Mouse (Mus musculus) hindbrain, embryonic 16.5 days (tissue): ENCODE data around the gene Phf23. TPM values are rescaled to one million over a fixed set of nuclear protein-coding genes. Genes with fewer than 3 reads are reported as not detected.

Experiments
- ATAC-seq: fragments of 200-750 bp; cut with Nextera tagmentation; 2 replicates; pipeline ENCODE4 v1.8.0; 2017; ENCODE audit warnings: moderate TSS enrichment, moderate library complexity
- H3K27ac ChIP-seq: fragments of 300-500 bp; sonication (generic); 2 replicates; pipeline ENCODE4 v1.5.1; 2014; ENCODE audit warnings: low read depth, mild to moderate bottlenecking, control low read depth, low read length, moderate library complexity
- H3K27me3 ChIP-seq: fragments of 300-500 bp; sonication (generic); replicated peaks from 2 replicates; pipeline ENCODE4 v1.6.1; 2014; ENCODE audit warnings: low read length; ENCODE audit not compliant: control insufficient read depth, insufficient read depth
- H3K36me3 ChIP-seq: fragments of 300-500 bp; sonication (generic); 2 replicates; pipeline ENCODE4 v1.6.1; 2014; ENCODE audit warnings: mild to moderate bottlenecking, low read length, moderate library complexity, mixed read lengths; ENCODE audit not compliant: control insufficient read depth, insufficient read depth
- H3K4me1 ChIP-seq: fragments of 300-500 bp; sonication (generic); 2 replicates; pipeline ENCODE4 v1.6.1; 2014; ENCODE audit warnings: low read depth, low read length; ENCODE audit not compliant: control insufficient read depth, insufficient read depth
- H3K4me2 ChIP-seq: fragments of 300-500 bp; sonication (generic); 2 replicates; pipeline ENCODE4 v1.6.1; 2014; ENCODE audit warnings: mild to moderate bottlenecking, low read length, control low read depth, moderate library complexity
- H3K4me3 ChIP-seq: fragments of 300-500 bp; sonication (generic); 2 replicates; pipeline ENCODE4 v1.5.1; 2014; ENCODE audit warnings: mild to moderate bottlenecking, low read length, control low read depth, moderate library complexity
- H3K9ac ChIP-seq: fragments of 300-500 bp; sonication (generic); 2 replicates; pipeline ENCODE4 v1.6.1; 2014; ENCODE audit warnings: low read depth, mild to moderate bottlenecking, control low read depth, low read length, moderate library complexity
- H3K9me3 ChIP-seq: fragments of 300-500 bp; sonication (generic); 2 replicates; pipeline ENCODE4 v1.6.1; 2014; ENCODE audit warnings: mild to moderate bottlenecking, low read length, moderate library complexity; ENCODE audit not compliant: control insufficient read depth
- WGBS: fragments of 180-500 bp; shearing (Covaris S2); extraction: QIAGEN DNeasy Blood & Tissue Kit; methylation state at CpG from one replicate; pipeline ENCODE4 v1.1.7; 2014; 5-methylcytosine and 5-hydroxymethylcytosine counted together
- polyA plus RNA-seq: library from polyadenylated mRNA; unstranded; fragments of >200 nt; fragmentation: Nextera tagmentation; extraction: Ambion mirVana; gene quantifications from 2 replicates; pipeline ENCODE4 v1.2.1, GENCODE M21; 2015

The Phf23 gene
- 54.2 and 55.4 TPM in 2 replicates for polyA plus RNA-seq

DNA sequence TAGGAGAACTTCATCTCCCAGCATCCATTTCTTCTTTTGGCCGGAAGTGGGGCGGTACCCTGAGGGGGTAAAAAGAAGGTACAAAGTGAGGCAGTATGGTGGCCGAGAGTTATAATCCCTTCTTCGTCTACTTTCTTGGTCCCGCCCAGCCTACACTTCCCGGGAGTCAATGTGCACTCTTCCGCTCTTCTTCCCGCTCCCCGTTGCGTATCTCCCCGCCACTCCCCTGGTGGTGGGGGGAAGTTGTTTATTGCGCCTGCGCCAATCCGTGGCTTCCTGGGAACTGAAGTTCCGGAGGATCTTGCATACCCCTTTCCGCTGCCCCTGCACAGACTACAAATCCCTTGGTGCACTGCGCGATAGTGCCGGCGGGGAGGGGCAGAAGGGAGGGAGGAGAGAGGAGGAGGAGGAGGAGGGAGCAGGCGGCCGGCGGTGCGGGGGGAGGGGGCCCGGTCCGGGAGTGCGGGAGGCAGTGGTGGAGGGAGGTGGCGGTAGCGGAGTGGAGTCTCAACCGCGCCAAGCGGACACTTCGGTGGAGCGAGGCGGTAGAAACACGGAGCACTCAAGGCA is at the start of gene Phf23:
Gene Phf23 (plus strand): TSS at position 387 of the 570 bp plus-strand sequence.
- Histone ChIP-seq H3K36me3 (peaks cover 28% of the 10 kb centered on the region), H3K4me1 (peaks cover 21% of the 10 kb centered on the region), H3K4me2 (peak within 1 kb of the TSS; percentile 76), H3K9ac (peak within 1 kb of the TSS; percentile 94), H3K9me3 (no peaks in the 10 kb centered on the region), H3K27ac (peak within 1 kb of the TSS; percentile 96), H3K4me3 (peak within 1 kb of the TSS; percentile 92), H3K27me3 (no peaks in the 10 kb centered on the region)
- ATAC-seq: peak; percentile 85
- WGBS: under 1% methylated on average over 36 of the region's 36 CpGs

DNA sequence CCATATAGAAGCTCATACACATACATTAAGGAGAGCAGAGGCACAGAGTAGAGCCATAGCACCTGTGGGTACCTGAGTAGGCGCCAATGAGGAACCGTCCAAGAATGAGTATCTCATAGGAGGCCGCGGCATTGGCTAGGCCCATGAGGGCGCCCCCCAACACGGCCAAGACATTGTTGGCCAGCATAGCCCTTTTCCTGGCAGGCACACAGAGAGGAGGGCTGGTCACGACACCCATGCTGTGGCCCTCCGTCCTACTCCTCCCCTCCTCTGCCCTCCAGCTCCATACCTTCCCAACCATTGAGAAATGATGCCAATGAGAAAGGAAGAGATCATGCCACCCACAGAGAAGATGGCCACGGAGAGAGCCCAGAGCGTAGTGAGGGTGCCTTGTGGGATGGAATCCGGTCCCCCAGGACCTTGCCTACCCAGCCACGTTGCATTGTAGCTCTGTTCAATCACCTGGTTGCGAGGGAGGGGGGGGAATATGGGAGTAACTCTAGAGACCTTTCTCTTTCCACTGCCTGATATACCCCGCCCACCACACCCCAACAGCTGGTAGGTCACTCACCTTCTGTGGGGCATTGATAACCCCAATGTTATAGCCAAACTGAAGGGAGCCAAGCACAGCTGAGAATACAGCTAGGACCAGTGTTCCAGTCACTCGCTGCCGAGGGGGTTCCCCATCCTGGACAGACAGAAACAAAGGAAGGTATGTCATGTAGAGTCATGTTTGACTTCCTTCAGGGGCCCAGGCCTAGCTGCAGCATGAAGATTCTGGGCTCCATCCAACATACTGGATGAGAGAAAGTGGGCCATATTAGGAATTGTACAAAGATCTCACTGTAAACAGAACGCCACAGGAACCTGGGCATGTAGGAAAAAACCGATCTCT is 49.3 kb upstream of the Phf23 start:
- Histone ChIP-seq H3K9ac (no peak overlapping the region), H3K36me3 (no peaks in the 10 kb centered on the region), H3K4me3 (no peak overlapping the region), H3K27me3 (peaks cover 3% of the 10 kb centered on the region), H3K27ac (no peak overlapping the region), H3K4me2 (no peak overlapping the region), H3K9me3 (no peaks in the 10 kb centered on the region), H3K4me1 (peaks cover 8% of the 10 kb centered on the region)
- ATAC-seq: no peak
- 89% methylated on average over 18 of the region's 18 CpGs for WGBS

DNA sequence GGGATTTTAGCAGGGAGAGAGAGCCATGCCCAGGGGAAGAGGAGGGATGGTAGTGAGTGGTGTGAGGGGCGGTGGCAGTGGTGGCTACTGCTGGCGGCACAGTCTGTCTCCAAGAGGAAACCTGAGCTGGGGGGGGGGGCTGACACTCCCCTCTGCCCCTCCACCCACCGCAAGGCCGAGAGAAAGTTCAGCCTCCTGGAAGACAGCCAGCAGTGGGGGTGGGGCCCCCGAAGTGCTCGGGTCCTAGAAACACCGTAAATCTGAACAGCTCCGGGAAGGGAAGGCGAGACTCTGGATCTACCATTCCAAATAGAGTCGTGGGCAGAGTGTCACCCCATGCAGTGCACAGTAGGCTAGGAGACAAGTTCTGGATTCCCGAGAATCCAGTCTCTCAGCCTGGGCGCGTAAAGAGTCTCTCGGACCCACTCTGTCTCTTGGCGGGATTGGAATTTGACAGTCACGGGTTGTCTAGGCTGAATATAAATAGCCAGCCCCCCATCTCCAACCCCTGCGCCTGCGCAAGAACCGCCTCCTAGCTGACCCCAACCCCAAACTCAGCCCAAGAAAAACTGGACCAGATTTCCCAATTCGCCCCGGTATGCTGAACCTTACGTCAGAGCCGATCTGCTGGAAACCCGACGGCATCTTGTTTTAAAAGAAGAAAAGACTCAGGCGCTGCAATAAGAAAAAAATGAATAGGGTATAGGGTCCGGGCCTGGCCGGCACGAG is 48.1 kb upstream of the Phf23 start:
- ATAC-seq: peak; percentile 68
- peaks cover 8% of the 10 kb centered on the region for H3K4me1 ChIP-seq
- H3K4me2 ChIP-seq: peak overlapping the region; percentile 65
- 0 out of 2 replicates have a peak overlapping the region, but pooled peaks have one; percentile 34 for H3K27ac ChIP-seq
- H3K9ac ChIP-seq: peak overlapping the region; percentile 59
- no peaks in the 10 kb centered on the region for H3K9me3 ChIP-seq
- H3K27me3 ChIP-seq: peaks cover 3% of the 10 kb centered on the region
- WGBS: under 1% methylated on average over 29 of the region's 29 CpGs
- no peaks in the 10 kb centered on the region for H3K36me3 ChIP-seq
- H3K4me3 ChIP-seq: peak overlapping the region; percentile 50

DNA sequence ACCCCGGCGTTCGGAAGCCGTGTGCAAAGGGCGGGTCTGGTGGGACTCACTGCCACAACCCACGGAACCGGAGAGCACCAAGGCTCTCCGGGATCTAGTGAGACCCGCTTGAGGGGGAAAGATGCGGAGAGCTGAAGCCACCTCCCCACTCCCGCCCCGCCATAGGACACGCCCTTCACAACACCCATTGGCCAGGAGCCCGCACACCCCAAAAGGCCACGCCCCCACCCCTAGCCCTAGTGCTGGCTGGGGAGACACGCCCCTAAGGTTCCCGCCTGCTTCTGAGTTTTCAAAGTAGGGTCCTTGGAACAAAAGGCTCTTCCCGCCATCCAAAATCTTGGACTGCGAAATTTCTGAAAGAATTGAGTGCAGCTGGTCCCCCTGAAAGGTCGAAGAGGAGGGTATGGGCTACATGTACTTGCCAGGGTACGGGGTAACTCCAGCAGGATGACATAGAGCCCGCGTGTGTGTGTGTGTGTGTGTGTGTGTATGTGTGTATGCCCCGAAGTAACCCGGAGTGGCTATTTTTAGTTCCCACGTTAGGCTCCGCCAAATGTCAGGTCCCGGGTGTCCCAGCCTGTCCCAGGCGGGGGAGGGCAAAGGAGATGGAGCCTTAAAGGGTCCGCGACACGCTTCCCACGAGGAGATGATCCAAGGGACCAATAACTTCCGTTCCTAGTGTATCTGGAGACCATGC is 47.4 kb upstream of the Phf23 start, which contains the start of gene Slc2a4:
Gene Slc2a4 (minus strand): TSS at position 123 of the 697 bp plus-strand sequence.
- 0% methylated on average over 34 of the region's 34 CpGs for WGBS
- Histone ChIP-seq H3K36me3 (no peaks in the 10 kb centered on the region), H3K27ac (0 out of 2 replicates have a peak within 1 kb of the TSS, but pooled peaks have one; percentile 34), H3K27me3 (peaks cover 3% of the 10 kb centered on the region), H3K9ac (peak within 1 kb of the TSS; percentile 59), H3K9me3 (no peaks in the 10 kb centered on the region), H3K4me2 (peak within 1 kb of the TSS; percentile 65), H3K4me1 (peaks cover 8% of the 10 kb centered on the region), H3K4me3 (peak within 1 kb of the TSS; percentile 50)
- ATAC-seq: peak; percentile 92

DNA sequence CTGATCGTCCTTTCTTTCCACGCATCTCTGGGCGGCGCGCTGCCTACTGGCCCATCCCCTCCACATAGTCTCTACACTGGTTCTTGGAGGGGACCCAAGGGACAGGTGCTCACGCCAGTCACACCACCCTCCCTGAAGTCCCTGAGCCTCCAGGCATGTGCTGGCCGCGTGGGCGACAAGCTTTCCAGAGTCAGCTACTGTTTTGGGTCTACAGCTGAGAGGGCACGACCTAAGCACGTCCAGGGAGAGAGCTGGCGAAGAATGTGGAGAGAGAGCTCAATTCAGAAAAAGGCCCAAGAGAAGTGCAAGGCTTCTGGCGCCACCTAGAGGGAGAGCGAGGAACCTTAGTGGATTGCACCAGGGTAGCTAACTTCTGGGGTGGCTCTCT is 46.8 kb upstream of the Phf23 start:
- H3K4me1 ChIP-seq: peaks cover 8% of the 10 kb centered on the region
- H3K27ac ChIP-seq: 0 out of 2 replicates have a peak overlapping the region, but pooled peaks have one; percentile 3
- peak; percentile 50 for ATAC-seq
- peak overlapping the region; percentile 50 for H3K4me3 ChIP-seq
- peak overlapping the region; percentile 65 for H3K4me2 ChIP-seq
- H3K36me3 ChIP-seq: no peaks in the 10 kb centered on the region
- H3K9ac ChIP-seq: no peak overlapping the region
- WGBS: 0% methylated on average over 14 of the region's 14 CpGs
- peaks cover 3% of the 10 kb centered on the region for H3K27me3 ChIP-seq
- no peaks in the 10 kb centered on the region for H3K9me3 ChIP-seq

DNA sequence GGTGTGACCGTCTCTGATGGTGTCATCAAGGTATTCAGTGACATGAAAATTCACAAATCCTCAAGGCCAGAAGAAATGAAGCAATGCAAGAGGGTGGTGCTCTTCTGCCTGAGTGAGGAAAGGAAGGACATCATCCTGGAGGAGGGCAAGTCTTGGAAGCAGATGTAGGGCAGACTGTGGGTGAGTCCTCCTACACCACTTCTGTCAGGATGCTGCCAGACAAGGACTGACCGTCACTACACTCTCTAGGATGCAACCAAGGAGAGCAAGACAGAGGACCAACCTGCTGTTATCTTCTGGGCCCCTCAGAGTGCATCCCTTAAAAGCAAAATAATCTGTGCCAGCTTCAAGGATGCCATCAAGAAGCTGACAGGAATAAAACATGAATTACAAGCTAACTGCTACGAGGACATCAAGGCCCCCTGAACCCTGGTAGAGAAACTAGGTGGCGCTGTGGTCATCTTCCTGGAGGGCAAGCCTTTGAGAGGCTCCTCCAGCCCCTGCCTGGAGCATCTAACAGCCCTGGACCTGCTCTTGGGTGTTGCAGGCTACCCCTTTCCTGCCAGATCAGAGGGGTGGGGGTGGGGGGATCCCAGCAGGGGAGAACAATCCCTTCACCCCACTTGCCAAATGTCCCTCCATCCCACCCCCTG is 44.6 kb upstream of the Phf23 start:
- no peak overlapping the region for H3K4me3 ChIP-seq
- peaks cover 8% of the 10 kb centered on the region for H3K4me1 ChIP-seq
- no peak overlapping the region for H3K9ac ChIP-seq
- no peaks in the 10 kb centered on the region for H3K9me3 ChIP-seq
- H3K36me3 ChIP-seq: no peaks in the 10 kb centered on the region
- H3K4me2 ChIP-seq: no peak overlapping the region
- 42% methylated on average over 4 of the region's 4 CpGs for WGBS
- ATAC-seq: no peak
- H3K27ac ChIP-seq: no peak overlapping the region
- H3K27me3 ChIP-seq: peaks cover 3% of the 10 kb centered on the region

DNA sequence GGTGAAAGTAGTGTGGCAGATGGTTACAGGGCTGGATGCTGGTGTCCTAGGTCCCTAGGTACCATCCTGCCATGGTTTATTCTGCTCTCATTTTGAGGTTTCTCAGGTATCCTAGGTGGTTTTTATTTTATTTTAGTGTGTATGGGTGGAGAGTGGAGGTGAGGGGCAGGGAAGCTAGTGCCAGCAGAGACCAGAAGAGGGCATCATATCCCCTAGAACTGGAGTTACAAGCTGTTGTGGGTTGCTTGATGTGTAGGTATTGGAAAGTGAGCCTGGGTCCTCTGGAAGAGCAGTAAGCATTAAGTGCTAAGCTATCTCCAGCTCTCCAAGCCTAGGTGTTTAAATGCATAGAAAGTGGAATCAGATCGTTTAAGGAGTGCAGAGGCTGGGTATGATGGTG is 43.3 kb upstream of the Phf23 start:
- H3K4me2 ChIP-seq: no peak overlapping the region
- no peaks in the 10 kb centered on the region for H3K36me3 ChIP-seq
- 42% methylated on average over 1 of the region's 1 CpGs for WGBS
- H3K27me3 ChIP-seq: peaks cover 6% of the 10 kb centered on the region
- H3K4me3 ChIP-seq: no peak overlapping the region
- H3K4me1 ChIP-seq: peaks cover 8% of the 10 kb centered on the region
- no peaks in the 10 kb centered on the region for H3K9me3 ChIP-seq
- H3K9ac ChIP-seq: no peak overlapping the region
- no peak for ATAC-seq
- no peak overlapping the region for H3K27ac ChIP-seq

DNA sequence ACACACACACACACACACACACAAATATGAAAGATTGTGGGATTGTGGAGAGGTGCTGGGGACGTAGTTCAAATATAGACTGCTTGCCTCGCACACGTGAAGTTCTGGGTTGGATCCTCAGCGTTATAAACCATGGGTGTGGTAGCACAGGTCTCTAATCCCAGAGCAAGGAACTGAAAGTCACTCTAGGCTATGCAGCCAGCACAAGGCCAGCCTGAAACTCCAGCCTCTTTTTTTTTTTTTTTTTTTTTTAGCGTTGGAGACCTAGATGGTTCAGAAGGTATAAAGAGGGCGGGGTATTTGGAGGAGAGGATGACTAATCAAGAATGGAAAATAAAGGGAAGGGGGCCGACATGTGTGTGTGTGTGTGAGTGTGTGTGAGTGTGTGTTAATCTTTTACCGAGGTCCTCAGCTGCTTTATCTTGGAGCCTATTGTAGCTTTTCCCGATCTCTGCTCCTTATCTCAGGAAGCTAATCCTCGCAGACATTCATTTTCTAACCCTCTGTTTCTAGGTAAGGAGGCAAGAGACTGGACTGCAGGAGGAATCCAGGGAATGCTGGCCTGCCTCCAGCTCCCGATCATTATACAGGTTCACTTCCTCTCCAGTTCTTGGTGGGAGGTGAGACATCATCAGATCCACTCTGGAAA is 42.2 kb upstream of the Phf23 start:
- H3K9ac ChIP-seq: no peak overlapping the region
- peaks cover 3% of the 10 kb centered on the region; the same call in 1 of the 2 replicates for H3K27me3 ChIP-seq
- H3K36me3 ChIP-seq: no peaks in the 10 kb centered on the region
- ATAC-seq: no peak
- no peak overlapping the region for H3K4me2 ChIP-seq
- H3K4me3 ChIP-seq: no peak overlapping the region
- H3K4me1 ChIP-seq: peaks cover 2% of the 10 kb centered on the region
- 71% methylated on average over 11 of the region's 11 CpGs for WGBS
- no peak overlapping the region for H3K27ac ChIP-seq
- H3K9me3 ChIP-seq: no peaks in the 10 kb centered on the region
